Mouse (Mus musculus) kidney, postnatal 4 days (tissue): ENCODE measurements around the gene Ppil6.

Source experiments
- DNase-seq, 2 experiments: peaks; one replicate each; pipeline ENCODE4 v3.0.0; 2021; ENCODE audit warnings: mixed read lengths in 2 of 2

Ppil6 gene

GRCm38 (mm10) chr10:41489708-41490517, at the start of gene Ppil6, which contains the start of gene Smpd2:
Ppil6 (plus strand) TSS chr10:41490439.
Smpd2 (minus strand) TSS chr10:41490369.
- peak; percentile 97 to 98 for DNase-seq

DNA sequence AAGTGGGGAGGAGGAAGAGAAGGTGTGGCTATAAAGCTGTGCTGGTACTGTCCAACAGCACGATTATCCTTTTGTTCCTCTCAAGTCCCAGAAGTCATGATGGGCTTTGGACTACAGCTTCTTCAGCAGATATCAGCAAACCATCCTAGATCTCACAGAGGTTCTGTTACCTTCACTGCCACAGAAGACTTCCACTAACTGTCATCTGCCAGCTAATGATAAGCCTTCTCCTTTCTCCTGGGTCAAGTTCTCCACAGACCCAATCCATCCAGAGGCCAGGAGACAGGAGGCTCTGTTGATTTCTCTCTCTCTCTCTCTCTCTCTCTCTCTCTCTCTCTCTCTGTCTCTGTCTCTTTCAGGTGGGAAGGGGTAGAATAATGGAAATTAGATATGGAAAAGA, 42.0 kb upstream of the Ppil6 start:
- no peak for DNase-seq

DNA sequence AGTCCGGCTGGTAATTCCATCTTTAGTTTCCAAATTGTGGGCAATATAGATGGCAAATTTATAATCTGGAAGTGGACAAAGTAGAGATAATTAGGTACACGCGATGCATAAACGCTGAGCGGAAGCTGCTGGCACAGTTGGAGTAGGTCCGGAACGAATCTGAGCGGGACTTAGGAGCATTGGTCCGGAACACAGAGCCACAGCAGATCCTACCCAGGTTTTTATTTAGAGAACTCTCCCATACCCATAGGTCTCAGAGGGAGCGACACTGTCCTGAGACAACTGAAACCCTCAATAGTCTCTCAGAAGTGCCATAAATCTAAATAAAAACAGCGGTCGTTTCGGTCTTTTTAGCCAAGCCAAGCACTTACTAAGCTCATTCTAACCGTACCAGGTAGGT, 40.6 kb upstream of the Ppil6 start:
- peak; percentile 40 to 65 for DNase-seq

DNA sequence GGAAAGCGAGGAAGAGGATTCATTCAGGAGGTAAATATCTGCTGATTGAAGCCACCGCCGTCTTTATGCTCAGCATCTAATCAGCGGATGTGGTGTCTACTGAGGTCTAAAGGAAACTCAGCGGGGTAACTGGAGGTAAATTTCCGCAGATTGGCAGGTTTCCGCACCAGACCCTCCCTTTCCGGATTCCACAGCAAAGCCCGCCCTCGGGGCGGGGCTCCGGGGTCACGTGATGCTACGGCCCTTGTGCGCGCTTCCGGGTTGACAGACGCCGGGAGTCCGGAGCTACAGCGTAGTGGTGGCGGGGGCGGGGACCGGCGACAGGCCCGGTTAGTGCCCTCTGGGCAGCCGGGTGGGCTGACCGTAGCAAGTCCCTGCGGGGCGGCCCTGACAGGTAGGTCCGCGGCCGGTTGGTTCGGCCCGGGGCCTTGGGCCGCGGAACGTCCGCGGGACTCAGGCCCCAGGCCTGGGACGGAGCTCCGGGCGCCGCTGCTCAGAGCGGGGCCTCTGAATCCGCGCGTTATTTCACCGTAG, 40.0 kb upstream of the Ppil6 start, which contains the start of gene Zbtb24:
TSS of gene Zbtb24 (plus strand) at position 247 of the 534 bp plus-strand sequence.
- peak; percentile 96 to 98 for DNase-seq

DNA sequence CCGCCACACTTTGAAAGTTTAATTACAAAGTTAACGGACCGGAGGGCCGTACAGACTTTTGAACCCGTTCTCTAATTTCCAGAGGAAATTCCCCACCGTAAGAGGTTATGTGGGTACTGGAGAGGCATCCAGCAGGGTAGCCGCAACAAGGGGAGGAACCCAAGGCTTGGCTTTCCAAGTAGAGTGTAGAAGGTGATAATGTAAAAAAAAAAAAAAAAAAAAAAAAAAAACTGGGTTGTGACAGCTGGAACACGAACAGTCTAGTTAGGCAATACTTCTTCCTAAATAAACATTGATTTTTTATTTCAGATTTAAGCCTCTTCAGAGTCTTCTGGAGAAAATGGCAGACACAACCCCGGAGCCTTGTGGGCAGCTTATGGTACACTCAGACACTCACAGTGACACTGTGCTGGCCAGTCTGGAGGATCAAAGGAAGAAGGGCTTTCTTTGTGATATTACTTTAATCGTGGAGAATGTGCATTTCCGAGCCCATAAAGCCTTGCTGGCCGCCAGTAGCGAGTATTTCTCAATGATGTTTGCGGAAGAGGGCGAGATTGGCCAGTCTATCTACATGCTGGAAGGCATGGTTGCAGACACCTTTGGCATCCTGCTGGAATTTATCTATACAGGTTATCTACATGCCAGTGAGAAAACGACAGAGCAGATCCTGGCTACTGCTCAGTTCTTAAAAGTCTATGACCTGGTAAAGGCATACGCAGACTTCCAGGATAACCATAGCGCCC, 39.3 kb upstream of the Ppil6 start:
- no peak for DNase-seq

DNA sequence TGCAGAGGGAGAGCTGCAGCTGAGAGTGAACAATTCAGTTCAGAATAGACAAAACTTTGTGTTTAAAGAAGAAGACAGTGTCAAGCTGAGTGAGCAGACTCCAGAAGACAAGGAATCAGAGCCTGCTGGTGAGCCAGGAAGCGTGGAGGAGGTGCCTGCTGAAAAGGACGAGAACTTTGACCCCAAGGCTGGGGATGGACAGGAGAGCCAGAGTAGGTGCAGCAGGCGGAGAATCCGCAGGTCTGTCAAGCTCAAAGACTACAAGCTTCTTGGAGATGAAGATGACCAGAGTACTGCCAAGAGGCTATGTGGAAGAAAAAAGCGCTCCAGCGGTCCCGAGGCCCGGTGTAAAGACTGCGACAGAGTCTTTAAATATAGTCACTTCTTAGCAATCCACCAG, 38.6 kb upstream of the Ppil6 start:
- DNase-seq: peak; percentile 20 to 39

- DNase-seq: no peak
Measured at GRCm38 (mm10) chr10:41452791-41453190, 37.4 kb upstream of the Ppil6 start.

- DNase-seq: no peak
Measured at GRCm38 (mm10) chr10:41459990-41460389, 30.2 kb upstream of the Ppil6 start.

- DNase-seq: no peak
Measured at GRCm38 (mm10) chr10:41460501-41460900, 29.7 kb upstream of the Ppil6 start.

GRCm38 (mm10) chr10:41461057-41461722, 29.0 kb upstream of the Ppil6 start:
- no peak for DNase-seq

DNA sequence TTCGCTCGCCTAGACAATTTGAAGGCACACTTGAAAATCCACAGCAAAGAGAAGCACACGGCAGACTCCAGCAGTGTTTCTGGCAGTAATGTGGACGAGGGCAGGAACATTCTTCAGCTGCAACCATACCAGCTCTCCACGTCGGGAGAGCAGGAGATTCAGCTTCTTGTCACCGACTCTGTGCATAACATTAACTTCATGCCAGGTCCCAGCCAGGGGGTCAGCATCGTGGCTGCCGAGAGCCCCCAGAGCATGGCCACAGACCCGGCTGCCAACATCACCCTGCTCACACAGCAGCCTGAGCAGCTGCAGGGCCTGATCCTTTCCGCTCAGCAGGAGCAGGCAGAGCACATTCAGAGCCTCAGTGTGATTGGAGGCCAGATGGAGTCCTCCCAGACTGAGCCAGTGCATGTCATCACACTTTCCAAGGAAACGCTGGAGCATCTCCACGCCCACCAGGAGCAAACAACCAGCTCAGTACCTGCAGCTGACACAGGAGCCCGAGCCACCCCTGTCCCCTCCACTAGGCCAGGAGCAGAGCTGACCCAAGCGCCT, 25.8 kb upstream of the Ppil6 start:
- DNase-seq: no peak

- no peak for DNase-seq
Measured at GRCm38 (mm10) chr10:41467325-41467724, 22.9 kb upstream of the Ppil6 start.

DNA sequence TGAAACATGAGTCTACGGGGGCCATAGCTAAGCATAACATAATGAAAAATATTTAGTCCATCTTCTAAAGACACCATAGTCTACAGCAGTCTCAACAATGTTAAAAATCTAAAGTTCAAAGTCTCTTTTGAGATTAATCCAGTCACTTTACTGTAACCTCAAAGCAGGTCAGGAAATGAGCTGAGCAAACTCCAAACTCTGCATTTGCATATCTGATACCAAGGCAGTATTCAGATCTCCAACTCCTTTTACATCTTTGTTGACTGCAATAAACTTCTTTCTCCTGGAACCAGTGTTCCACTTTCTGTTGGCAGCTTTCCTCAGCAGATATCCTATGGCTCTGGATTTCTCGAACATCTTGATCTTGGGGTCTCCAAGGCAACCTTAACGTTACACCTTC, 19.5 kb upstream of the Ppil6 start:
- DNase-seq: no peak

DNA sequence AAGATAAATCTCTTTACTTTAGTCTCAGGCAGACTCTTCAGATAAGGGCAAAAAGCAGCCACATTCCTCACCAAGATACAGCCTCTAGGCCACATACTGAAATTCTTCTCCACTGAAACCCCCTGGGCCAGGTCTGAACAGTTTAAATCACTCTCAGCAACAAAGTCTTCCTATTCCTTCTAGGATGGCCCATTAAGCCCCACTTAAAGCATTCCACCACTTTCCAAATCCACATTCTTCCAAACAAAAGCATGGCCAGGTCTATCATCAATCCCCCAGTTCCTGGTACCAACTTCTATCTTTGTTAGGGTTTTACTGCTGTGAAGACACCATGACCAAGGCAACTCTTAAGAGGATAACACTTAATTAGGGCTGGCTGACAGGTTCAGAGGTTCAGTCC, 17.7 kb upstream of the Ppil6 start:
- DNase-seq: no peak

DNA sequence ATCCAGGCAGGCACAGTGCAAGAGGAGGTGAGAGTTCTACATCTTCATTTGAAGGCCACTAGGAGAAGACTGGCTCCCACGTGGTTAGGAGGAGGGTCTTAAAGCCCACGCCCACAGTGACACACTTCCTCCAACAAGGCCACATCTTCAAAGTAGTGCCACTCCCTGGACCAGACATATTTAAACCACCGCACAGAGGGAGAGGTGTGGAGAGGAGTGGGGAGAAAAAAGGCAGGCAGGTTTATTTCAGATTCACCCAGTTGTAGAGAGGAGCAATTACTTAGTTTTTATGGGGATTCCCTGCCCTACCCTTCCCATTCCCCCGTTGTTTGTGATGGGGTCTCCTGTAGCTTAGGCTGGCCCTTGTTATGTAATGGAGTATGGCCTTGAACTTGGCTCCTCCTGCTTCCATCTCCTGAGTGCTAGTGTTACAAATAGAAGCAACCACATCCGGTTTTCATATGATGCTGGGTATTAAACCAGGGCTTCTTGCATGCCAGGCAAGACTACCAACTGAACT, 17.2 kb upstream of the Ppil6 start:
- DNase-seq: no peak

- DNase-seq: peak in 1 of 2 experiments; percentile 29
Measured at GRCm38 (mm10) chr10:41473782-41474468, 16.3 kb upstream of the Ppil6 start.

GRCm38 (mm10) chr10:41474981-41475391, 15.3 kb upstream of the Ppil6 start:
- no peak for DNase-seq

GRCm38 (mm10) chr10:41476171-41477017, 13.8 kb upstream of the Ppil6 start, which contains the start of gene Mical1:
Mical1 (plus strand) TSS chr10:41476314.
- peak; percentile 74 to 82 for DNase-seq

- peak; percentile 32 to 36 for DNase-seq
Measured at GRCm38 (mm10) chr10:41477018-41477277, 13.3 kb upstream of the Ppil6 start.

GRCm38 (mm10) chr10:41477278-41478181, 12.7 kb upstream of the Ppil6 start:
- peak; percentile 70 to 84 for DNase-seq
